Mouse (Mus musculus) heart, embryonic 14.5 days (tissue): ENCODE measurements at regions not wholly inside any gene's neighbourhood (a gene's known extent, or its start where the extent isn't known, plus 50 kb on each side); places are given as distances from the start of the nearest gene placed in this dataset.

Experiments used
- ATAC-seq: fragments of 200-750 bp; cut with Nextera tagmentation; 2 replicates; pipeline ENCODE4 v1.8.0; 2017; ENCODE audit warnings: low read depth, moderate TSS enrichment; ENCODE audit not compliant: insufficient number of reproducible peaks, insufficient read depth, low FRiP score
- H3K27ac ChIP-seq, 2 experiments: fragments of 200-500 bp in 1 of 2; fragments of 300-500 bp in 1 of 2; sonication (generic) in 1 of 2; replicated peaks in 1 of 2; 2 replicates each; pipeline ENCODE4 v1.5.1; 2012 to 2014; ENCODE audit warnings: low read depth in 2 of 2, low read length in 2 of 2, control low read depth in 1 of 2, mild to moderate bottlenecking in 1 of 2, mixed read lengths in 1 of 2; ENCODE audit not compliant: control insufficient read depth in 1 of 2, insufficient read depth in 1 of 2
- H3K27me3 ChIP-seq: fragments of 300-500 bp; sonication (generic); 2 replicates; pipeline ENCODE4 v1.6.1; 2014; ENCODE audit warnings: mild to moderate bottlenecking, low read length, control low read depth; ENCODE audit not compliant: control insufficient read depth, insufficient read depth
- H3K36me3 ChIP-seq: fragments of 300-500 bp; sonication (generic); 2 replicates; pipeline ENCODE4 v1.6.1; 2014; ENCODE audit warnings: mild to moderate bottlenecking, control low read depth, low read length, mixed read lengths; ENCODE audit not compliant: control insufficient read depth, insufficient read depth
- H3K4me1 ChIP-seq, 2 experiments: fragments of 200-500 bp in 1 of 2; fragments of 300-500 bp in 1 of 2; sonication (generic) in 1 of 2; 2 replicates each; pipeline ENCODE4 v1.6.1; 2012 to 2014; ENCODE audit warnings: low read length in 2 of 2, control low read depth in 1 of 2, mixed read lengths in 1 of 2; ENCODE audit not compliant: control insufficient read depth in 2 of 2, insufficient read depth in 2 of 2
- H3K4me2 ChIP-seq: fragments of 300-500 bp; sonication (generic); 2 replicates; pipeline ENCODE4 v1.6.1; 2014; ENCODE audit warnings: mild to moderate bottlenecking, low read length
- H3K4me3 ChIP-seq, 2 experiments: fragments of 200-500 bp in 1 of 2; fragments of 300-500 bp in 1 of 2; sonication (generic) in 1 of 2; 2 replicates each; pipeline ENCODE4 v1.5.1; 2012 to 2014; ENCODE audit warnings: low read length in 2 of 2, mild to moderate bottlenecking in 2 of 2, control low read depth in 1 of 2, low read depth in 1 of 2, moderate library complexity in 1 of 2; ENCODE audit not compliant: control insufficient read depth in 1 of 2, insufficient read depth in 1 of 2
- H3K9ac ChIP-seq: fragments of 300-500 bp; sonication (generic); 2 replicates; pipeline ENCODE4 v1.6.1; 2014; ENCODE audit warnings: mild to moderate bottlenecking, low read length
- H3K9me3 ChIP-seq: fragments of 300-500 bp; sonication (generic); 2 replicates; pipeline ENCODE4 v1.6.1; 2016; ENCODE audit warnings: low read length, control low read depth; ENCODE audit not compliant: control insufficient read depth
- WGBS: fragments of 180-500 bp; shearing (Covaris S2); extraction: QIAGEN DNeasy Blood & Tissue Kit; methylation state at CpG from one replicate; pipeline ENCODE4 v1.1.7; 2014; 5-methylcytosine and 5-hydroxymethylcytosine counted together

- no peaks in the 10 kb centered on the region for H3K36me3 ChIP-seq
- no peak for ATAC-seq
- no peak overlapping the region for H3K4me3 ChIP-seq
- H3K9me3 ChIP-seq, result no peaks in the 10 kb centered on the region
- H3K27ac ChIP-seq, result no peak overlapping the region
- H3K4me2 ChIP-seq, result no peak overlapping the region
- H3K9ac ChIP-seq, result no peak overlapping the region
- H3K27me3 ChIP-seq, result peaks cover 13% of the 10 kb centered on the region
- peaks cover 3 to 4% of the 10 kb centered on the region in 2 experiments; a peak in 3 of 4 replicates for H3K4me1 ChIP-seq
- 72% methylated on average over 2 of the region's 2 CpGs for WGBS
Measured at GRCm38 (mm10) chr1:120846146-120846545, 243.9 kb downstream of the En1 start.

DNA sequence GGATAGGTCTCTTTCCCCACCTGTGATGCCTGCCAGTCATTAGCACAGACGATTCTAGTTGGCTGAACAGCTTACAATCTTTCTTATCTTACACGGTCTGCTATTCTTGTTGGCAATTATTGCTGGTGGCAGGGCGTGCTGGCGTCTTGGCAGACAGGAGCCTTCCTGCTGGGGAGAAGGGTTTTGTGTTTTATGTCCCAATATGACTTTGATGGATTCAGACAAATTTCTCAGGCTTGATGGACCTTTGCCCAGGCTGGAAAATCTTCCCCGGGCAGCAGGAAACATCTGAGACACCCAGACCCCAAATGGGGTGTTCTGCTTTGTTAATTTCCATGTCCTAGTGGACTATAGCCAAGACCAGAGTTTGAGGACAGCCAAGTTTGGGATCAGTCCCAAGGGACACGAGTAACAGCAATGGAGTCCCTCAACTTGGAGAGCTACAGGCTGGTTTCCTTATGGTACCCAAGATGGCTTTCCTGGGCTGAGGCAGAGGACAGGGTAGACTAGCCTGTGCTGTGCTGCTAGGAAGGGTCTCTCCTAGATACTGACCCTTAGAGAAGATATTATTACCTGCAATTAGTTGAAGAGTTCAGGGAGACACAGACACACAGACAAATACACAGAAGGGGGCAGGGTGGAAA is 249.8 kb downstream of the En1 start:
- 59% methylated on average over 6 of the region's 6 CpGs for WGBS
- Histone ChIP-seq H3K27ac (no peak overlapping the region), H3K36me3 (no peaks in the 10 kb centered on the region), H3K4me3 (no peak overlapping the region), H3K4me1 (peaks cover 0 to 4% of the 10 kb centered on the region in 2 experiments; a peak in 2 of 4 replicates), H3K27me3 (peaks cover 12% of the 10 kb centered on the region; the same call in 1 of the 2 replicates), H3K9me3 (no peaks in the 10 kb centered on the region), H3K9ac (no peak overlapping the region), H3K4me2 (no peak overlapping the region)
- ATAC-seq, result no peak

- Histone ChIP-seq H3K27ac (no peak overlapping the region), H3K4me2 (no peak overlapping the region), H3K36me3 (no peaks in the 10 kb centered on the region), H3K4me1 (no peaks in the 10 kb centered on the region), H3K9me3 (no peaks in the 10 kb centered on the region), H3K9ac (no peak overlapping the region), H3K4me3 (no peak overlapping the region), H3K27me3 (peaks cover 4% of the 10 kb centered on the region; the same call in 1 of the 2 replicates)
- WGBS, result 44% methylated on average over 5 of the region's 5 CpGs
- ATAC-seq, result no peak
Measured at GRCm38 (mm10) chr1:120857566-120857965, 255.3 kb downstream of the En1 start.

- H3K9ac ChIP-seq, result no peak overlapping the region
- WGBS, result 66% methylated on average over 5 of the region's 5 CpGs
- no peaks in the 10 kb centered on the region for H3K9me3 ChIP-seq
- no peak overlapping the region for H3K27ac ChIP-seq
- H3K4me3 ChIP-seq, result no peak overlapping the region
- H3K27me3 ChIP-seq, result no peaks in the 10 kb centered on the region
- H3K4me1 ChIP-seq, result no peaks in the 10 kb centered on the region
- no peak overlapping the region for H3K4me2 ChIP-seq
- ATAC-seq, result no peak
- no peaks in the 10 kb centered on the region for H3K36me3 ChIP-seq
Measured at GRCm38 (mm10) chr1:120859546-120859945, 257.3 kb downstream of the En1 start.

DNA sequence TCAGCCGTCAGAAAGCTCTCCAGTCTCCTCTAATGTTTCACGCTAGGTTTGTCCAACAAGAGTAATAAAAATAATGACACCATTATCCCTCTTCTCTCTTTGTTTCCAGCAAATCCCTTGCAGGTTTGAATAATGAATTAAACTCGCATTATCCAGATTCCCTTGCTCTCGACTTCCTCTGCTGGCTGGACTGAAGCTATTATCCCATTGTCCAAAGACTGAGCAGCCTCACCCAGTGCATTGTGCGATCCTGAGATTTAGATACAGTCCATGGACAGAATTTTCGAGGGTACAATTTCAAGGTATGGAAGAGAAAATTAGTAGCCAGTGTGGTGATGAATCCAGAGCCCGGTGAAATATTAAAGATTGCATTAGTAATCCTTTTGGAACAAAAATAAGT is 270.3 kb downstream of the En1 start:
- Histone ChIP-seq H3K4me2 (no peak overlapping the region), H3K4me1 (no peaks in the 10 kb centered on the region), H3K4me3 (no peak overlapping the region), H3K9me3 (no peaks in the 10 kb centered on the region), H3K9ac (no peak overlapping the region), H3K27me3 (no peaks in the 10 kb centered on the region), H3K36me3 (no peaks in the 10 kb centered on the region), H3K27ac (no peak overlapping the region)
- ATAC-seq, result no peak
- 80% methylated on average over 7 of the region's 7 CpGs for WGBS

- no peak for ATAC-seq
- WGBS, result 86% methylated on average over 10 of the region's 10 CpGs
Measured at GRCm38 (mm10) chr1:120882959-120883549, 280.8 kb downstream of the En1 start.

GRCm38 (mm10) chr1:120883632-120884031 is 281.4 kb downstream of the En1 start:
- H3K4me3 ChIP-seq, result no peak overlapping the region
- no peak overlapping the region for H3K9ac ChIP-seq
- no peak overlapping the region for H3K4me2 ChIP-seq
- 69% methylated on average over 9 of the region's 9 CpGs for WGBS
- H3K27me3 ChIP-seq, result no peaks in the 10 kb centered on the region
- H3K36me3 ChIP-seq, result no peaks in the 10 kb centered on the region
- no peak for ATAC-seq
- no peaks in the 10 kb centered on the region for H3K9me3 ChIP-seq
- no peak overlapping the region for H3K27ac ChIP-seq
- H3K4me1 ChIP-seq, result no peaks in the 10 kb centered on the region

More at GRCm38 (mm10) chr1:120882959-120883549, 280.8 kb downstream of the En1 start:
- Histone ChIP-seq H3K27ac (no peak overlapping the region), H3K4me2 (no peak overlapping the region), H3K4me3 (no peak overlapping the region), H3K27me3 (no peaks in the 10 kb centered on the region), H3K9ac (no peak overlapping the region), H3K36me3 (no peaks in the 10 kb centered on the region), H3K9me3 (no peaks in the 10 kb centered on the region), H3K4me1 (no peaks in the 10 kb centered on the region)

GRCm38 (mm10) chr1:120910801-120911200 is 308.6 kb downstream of the En1 start:
- Histone ChIP-seq H3K27me3 (no peaks in the 10 kb centered on the region), H3K36me3 (no peaks in the 10 kb centered on the region), H3K4me1 (no peaks in the 10 kb centered on the region), H3K4me3 (no peak overlapping the region), H3K4me2 (no peak overlapping the region), H3K9ac (no peak overlapping the region), H3K27ac (no peak overlapping the region), H3K9me3 (no peaks in the 10 kb centered on the region)
- 59% methylated on average over 6 of the region's 6 CpGs for WGBS
- ATAC-seq, result no peak
